Mouse (Mus musculus) brain, embryonic 14.5 days (tissue): ENCODE measurements around the gene Vdr.

ENCODE experiments used
- CTCF ChIP-seq: fragments of 200-500 bp; IDR thresholded peaks from 2 replicates; pipeline ENCODE4 v1.5.1; 2012; ENCODE audit warnings: inconsistent platforms, mild to moderate bottlenecking, moderate library complexity, borderline replicate concordance; ENCODE audit not compliant: insufficient read depth, insufficient read length; ENCODE audit errors: extremely low read depth
- POLR2A ChIP-seq: fragments of 200-500 bp; IDR thresholded peaks from 2 replicates; pipeline ENCODE4 v1.6.1; 2012; ENCODE audit warnings: mild to moderate bottlenecking, inconsistent platforms, borderline replicate concordance; ENCODE audit not compliant: poor library complexity, insufficient read depth, insufficient read length, severe bottlenecking; ENCODE audit errors: extremely low read depth

DNA sequence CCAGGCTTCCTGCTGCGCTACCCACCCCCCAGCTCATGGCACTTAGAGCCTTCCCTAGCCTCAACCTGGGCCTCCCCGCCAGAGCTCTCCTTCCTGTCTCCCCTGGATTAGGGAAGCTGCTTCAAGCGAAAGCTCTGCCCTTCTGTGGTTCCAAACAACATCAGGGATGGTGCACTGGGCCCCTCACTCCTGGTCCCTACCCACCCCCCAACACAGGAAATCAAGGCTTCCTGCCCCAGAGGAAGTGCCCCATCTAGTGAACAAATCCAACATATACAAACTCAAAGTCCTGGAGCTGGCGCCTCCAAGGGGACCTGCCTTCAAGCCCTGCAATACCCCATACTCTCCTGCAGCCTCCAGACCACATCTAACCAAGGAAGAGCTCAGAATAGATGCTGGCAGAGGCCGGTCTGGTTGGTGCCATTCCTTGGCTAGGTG, 81.5 kb downstream of the Vdr start:
- TF ChIP-seq CTCF (no peak), POLR2A (no peak)
